ENCODE assay signal across 16 mouse cellular contexts in genomic region chr3:31389955-31390354, GRCm38 (mm10).
"Had no signal": no experiment of that assay in that cellular context is flagged by ENCODE, and none has a peak within 500 bp of the region (broad histone marks: within the 10 kb centered on the region; RNA-seq: fewer than 3 reads in every experiment).

No protein-coding gene starts in this region.

- H3K9me3 ChIP-seq: limb, embryonic 12.5 days; liver, embryonic 13.5 days; megakaryocyte, embryonic 14.5 days; neural tube, embryonic 13.5 days; stomach, embryonic 15.5 days had no signal

- H3K9ac ChIP-seq: limb, embryonic 12.5 days; liver, embryonic 13.5 days; neural tube, embryonic 13.5 days; stomach, embryonic 15.5 days had no signal

- H3K4me1 ChIP-seq: limb, embryonic 12.5 days; liver, embryonic 13.5 days; megakaryocyte, embryonic 14.5 days; neural tube, embryonic 13.5 days; stomach, embryonic 15.5 days had no signal

- H3K27me3 ChIP-seq: limb, embryonic 12.5 days; liver, embryonic 13.5 days; megakaryocyte, embryonic 14.5 days; neural tube, embryonic 13.5 days; stomach, embryonic 15.5 days had no signal

- DNase-seq: kidney, adult 8-10 months; kidney, postnatal 36 days; layer of hippocampus, adult 9-11 months; layer of hippocampus, postnatal 36 days; liver, embryonic 13.5 days; lung, adult 2 months; lung, postnatal 14 days; right cerebral cortex, postnatal 14 days; thymus, postnatal 36 days had no signal

- H3K4me2 ChIP-seq: limb, embryonic 12.5 days; liver, embryonic 13.5 days; midbrain, embryonic 11.5 days; neural tube, embryonic 13.5 days; stomach, embryonic 15.5 days had no signal

- H3K36me3 ChIP-seq: limb, embryonic 12.5 days; liver, embryonic 13.5 days; neural tube, embryonic 13.5 days; stomach, embryonic 15.5 days had no signal

- H3K27ac ChIP-seq: limb, embryonic 12.5 days; liver, embryonic 13.5 days; neural tube, embryonic 13.5 days; stomach, embryonic 15.5 days had no signal

- ATAC-seq: intestine, embryonic 16.5 days; midbrain, embryonic 16.5 days had no signal

- H3K4me3 ChIP-seq: limb, embryonic 12.5 days; liver, embryonic 13.5 days; megakaryocyte, embryonic 14.5 days; neural tube, embryonic 13.5 days; stomach, embryonic 15.5 days had no signal
